Mouse (Mus musculus) C2C12 (cell line): Measurements from ENCODE around the gene Guca1a.

Source experiments
- CEBPB ChIP-seq: IDR thresholded peaks from one replicate; pipeline ENCODE4 v1.6.1; 2011; ENCODE audit warnings: low read depth, mild to moderate bottlenecking, control low read depth, moderate library complexity
- CTCF ChIP-seq: IDR thresholded peaks from one replicate; pipeline ENCODE4 v1.5.1; 2011; ENCODE audit not compliant: control insufficient read depth, insufficient read depth, insufficient read length
- FOSL1 ChIP-seq: IDR thresholded peaks from one replicate; pipeline ENCODE4 v1.8.0; 2011; ENCODE audit warnings: mild to moderate bottlenecking, low read length; ENCODE audit not compliant: poor library complexity, insufficient read depth, severe bottlenecking
- MAX ChIP-seq: IDR thresholded peaks from one replicate; pipeline ENCODE4 v1.6.1; 2011; ENCODE audit warnings: mild to moderate bottlenecking, control low read depth
- MYOD1 ChIP-seq: IDR thresholded peaks from one replicate; pipeline ENCODE4 v1.6.1; 2011; ENCODE audit warnings: low read depth; ENCODE audit not compliant: control insufficient read depth, insufficient read length

DNA sequence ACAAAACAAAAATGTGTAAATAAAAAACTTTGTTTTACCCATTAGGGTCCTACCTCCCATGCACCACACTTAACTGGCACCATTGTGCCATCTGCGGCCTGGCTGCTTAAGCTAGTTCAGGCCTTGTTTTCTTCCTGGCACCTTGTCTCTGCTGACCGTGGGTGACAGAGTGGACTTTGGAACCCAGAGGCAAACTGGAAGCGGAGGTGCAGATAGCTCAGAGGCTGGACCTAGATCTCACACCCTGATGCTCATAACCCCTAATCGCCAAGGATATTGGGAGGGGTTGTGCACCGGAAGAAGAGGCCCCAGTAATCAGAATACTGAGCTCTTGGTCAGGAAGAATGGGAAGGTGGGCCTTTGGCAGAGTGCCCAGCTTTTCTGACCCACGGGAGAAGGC, 23.8 kb upstream of the Guca1a start:
- TF ChIP-seq MAX = no peak
- TF ChIP-seq CTCF = no peak
- TF ChIP-seq FOSL1 = no peak
- TF ChIP-seq CEBPB = no peak
- no peak for TF ChIP-seq MYOD1
